In genomic region chr11:102445891-102446361, GRCm38 (mm10) we compare ENCODE assay signal across 7 mouse cellular contexts. TPM values are rescaled to one million over a fixed set of nuclear protein-coding genes. Genes with fewer than 3 reads are reported as not detected.
A peak's percentile ranks its signal among the peaks of the same experiment; 100 is the strongest.
DNase-seq lines count a peak whose midpoint lies in the region; ATAC-seq and TF ChIP-seq lines count a peak whose summit lies in the region.

No protein-coding gene starts in this region.

- DNase-seq in lung, embryonic 14.5 days, result peak; percentile 94
- DNase-seq in lung, adult 2 months, result no peak
- no peak for DNase-seq in embryonic facial prominence, embryonic 10.5 days (ENCODE audit: low spot score)
- peak; percentile 74 for DNase-seq in heart, postnatal 0 days (ENCODE audit: low spot score)
- peak; percentile 73 for DNase-seq in limb, embryonic 14.5 days (ENCODE audit: low spot score)
- peak; percentile 61 for DNase-seq in stomach, postnatal 0 days (ENCODE audit: low spot score)
- DNase-seq in urinary bladder, postnatal 36 days (ENCODE audit: low spot score in 2 of 2), result no peak

- H3K27me3 ChIP-seq in lung, embryonic 14.5 days (ENCODE audit: insufficient read depth, low read length), result peaks cover 5% of the 10 kb centered on the region; the same call in 1 of the 2 replicates
- H3K27me3 ChIP-seq in embryonic facial prominence, embryonic 10.5 days (replicated peaks; ENCODE audit: low read depth, poor library complexity, severe bottlenecking), result peaks cover 47% of the 10 kb centered on the region
- H3K27me3 ChIP-seq in heart, postnatal 0 days (ENCODE audit: control insufficient read depth, insufficient read depth, low read length), result 0 out of 2 replicates have a peak, but pooled peaks cover 7% of the 10 kb centered on the region
- H3K27me3 ChIP-seq in limb, embryonic 14.5 days (ENCODE audit: control insufficient read depth, insufficient read depth, low read length), result peaks cover 9% of the 10 kb centered on the region; the same call in 1 of the 2 replicates
- no peaks in the 10 kb centered on the region for H3K27me3 ChIP-seq in stomach, postnatal 0 days (ENCODE audit: control insufficient read depth, insufficient read depth, low read length)

- peak overlapping the region; percentile 93 for H3K4me3 ChIP-seq in lung, embryonic 14.5 days (ENCODE audit: low read depth, low read length)
- no peak overlapping the region for H3K4me3 ChIP-seq in lung, adult 2 months (replicated peaks; ENCODE audit: extremely low read depth, low read depth, low read length)
- H3K4me3 ChIP-seq in embryonic facial prominence, embryonic 10.5 days, result peak overlapping the region; percentile 89
- peak overlapping the region; percentile 80 for H3K4me3 ChIP-seq in heart, postnatal 0 days (ENCODE audit: low read depth, low read length)
- peak overlapping the region; percentile 85 for H3K4me3 ChIP-seq in limb, embryonic 14.5 days (replicated peaks; ENCODE audit: low read length)
- peak overlapping the region; percentile 82 for H3K4me3 ChIP-seq in stomach, postnatal 0 days (ENCODE audit: low read depth, low read length)

- peak overlapping the region; percentile 96 for H3K9ac ChIP-seq in lung, embryonic 14.5 days
- no peak overlapping the region for H3K9ac ChIP-seq in heart, postnatal 0 days (replicated peaks; ENCODE audit: low read depth, low read length)
- H3K9ac ChIP-seq in limb, embryonic 14.5 days (ENCODE audit: low read depth, low read length, severe bottlenecking), result peak overlapping the region; percentile 97
- H3K9ac ChIP-seq in stomach, postnatal 0 days (ENCODE audit: low read length), result no peak overlapping the region; the same call in 1 of the 2 replicates

- peak overlapping the region; percentile 69 for H3K4me2 ChIP-seq in lung, embryonic 14.5 days
- peak overlapping the region; percentile 91 for H3K4me2 ChIP-seq in heart, postnatal 0 days (ENCODE audit: low read depth, low read length)
- peak overlapping the region; percentile 61 for H3K4me2 ChIP-seq in limb, embryonic 14.5 days (replicated peaks; ENCODE audit: low read depth, low read length, severe bottlenecking)
- peak overlapping the region; percentile 96 for H3K4me2 ChIP-seq in stomach, postnatal 0 days (replicated peaks; ENCODE audit: low read depth)

- TF ChIP-seq POLR2A in lung, adult 2 months (IDR thresholded peaks at IDR 0.05; ENCODE audit: borderline replicate concordance, extremely low read depth, low read depth, low read length), result no peak
- TF ChIP-seq POLR2A in limb, embryonic 14.5 days (IDR thresholded peaks at IDR 0.05; ENCODE audit: borderline replicate concordance, extremely low read depth, insufficient read depth, insufficient read length), result no peak

- no peaks in the 10 kb centered on the region for H3K9me3 ChIP-seq in lung, embryonic 14.5 days (ENCODE audit: low read depth, low read length)
- H3K9me3 ChIP-seq in embryonic facial prominence, embryonic 10.5 days, result no peaks in the 10 kb centered on the region
- no peaks in the 10 kb centered on the region for H3K9me3 ChIP-seq in heart, postnatal 0 days (replicated peaks; ENCODE audit: control insufficient read depth, low read length)
- H3K9me3 ChIP-seq in limb, embryonic 14.5 days (ENCODE audit: control insufficient read depth, low read length), result no peaks in the 10 kb centered on the region
- H3K9me3 ChIP-seq in stomach, postnatal 0 days (ENCODE audit: control insufficient read depth, low read length), result no peaks in the 10 kb centered on the region

- H3K4me1 ChIP-seq in lung, embryonic 14.5 days (ENCODE audit: insufficient read depth), result peaks cover 26% of the 10 kb centered on the region
- peaks cover 11% of the 10 kb centered on the region for H3K4me1 ChIP-seq in lung, adult 2 months (ENCODE audit: control insufficient read depth, insufficient read depth, low read length)
- peaks cover 53% of the 10 kb centered on the region for H3K4me1 ChIP-seq in embryonic facial prominence, embryonic 10.5 days
- H3K4me1 ChIP-seq in heart, postnatal 0 days (ENCODE audit: control insufficient read depth, insufficient read depth), result peaks cover 40% of the 10 kb centered on the region
- H3K4me1 ChIP-seq in limb, embryonic 14.5 days (ENCODE audit: control insufficient read depth, insufficient read depth, low read length), result peaks cover 26% of the 10 kb centered on the region
- H3K4me1 ChIP-seq in stomach, postnatal 0 days (replicated peaks; ENCODE audit: control insufficient read depth, insufficient read depth), result peaks cover 15% of the 10 kb centered on the region

- 5% methylated on average over 7 of the region's 7 CpGs for WGBS in lung, embryonic 14.5 days
- WGBS in lung, adult 2 months, result 10% methylated on average over 7 of the region's 7 CpGs
- WGBS in embryonic facial prominence, embryonic 10.5 days, result 19% methylated on average over 7 of the region's 7 CpGs
- 14% methylated on average over 7 of the region's 7 CpGs for WGBS in heart, postnatal 0 days
- 6% methylated on average over 7 of the region's 7 CpGs for WGBS in limb, embryonic 14.5 days
- 9% methylated on average over 7 of the region's 7 CpGs for whole genome bisulfite sequencing in stomach, postnatal 0 days

- TF ChIP-seq EP300 in heart, postnatal 0 days (IDR thresholded peaks at IDR 0.05; ENCODE audit: low read depth), result 0 out of 2 replicates have a peak, but pooled peaks have one; percentile 53
- no peak for TF ChIP-seq EP300 in stomach, postnatal 0 days (optimal IDR thresholded peaks at IDR 0.05)

- peak overlapping the region; percentile 91 for H3K27ac ChIP-seq in lung, embryonic 14.5 days (ENCODE audit: low read depth)
- peak overlapping the region; percentile 96 for H3K27ac ChIP-seq in embryonic facial prominence, embryonic 10.5 days (replicated peaks)
- H3K27ac ChIP-seq in heart, postnatal 0 days (ENCODE audit: low read depth), result peak overlapping the region; percentile 84
- peak overlapping the region; percentile 61 for H3K27ac ChIP-seq in limb, embryonic 14.5 days (replicated peaks; ENCODE audit: low read depth, low read length)
- peak overlapping the region; percentile 89 for H3K27ac ChIP-seq in stomach, postnatal 0 days (replicated peaks)

- peak; percentile 29; the same call in 1 of the 2 replicates for ATAC-seq in lung, embryonic 14.5 days (ENCODE audit: insufficient read depth)
- peak; percentile 47 for ATAC-seq in heart, postnatal 0 days (ENCODE audit: insufficient read depth, low read depth)
- ATAC-seq in limb, embryonic 14.5 days (ENCODE audit: low FRiP score, low read depth), result no peak
- ATAC-seq in stomach, postnatal 0 days (ENCODE audit: low FRiP score, low TSS enrichment), result peak; percentile 9; the same call in 1 of the 2 replicates

- H3K36me3 ChIP-seq in lung, embryonic 14.5 days (ENCODE audit: insufficient read depth), result peaks cover 27% of the 10 kb centered on the region
- H3K36me3 ChIP-seq in embryonic facial prominence, embryonic 10.5 days (replicated peaks), result peaks cover 32% of the 10 kb centered on the region
- peaks cover 7% of the 10 kb centered on the region; the same call in 1 of the 2 replicates for H3K36me3 ChIP-seq in heart, postnatal 0 days (replicated peaks; ENCODE audit: control insufficient read depth, insufficient read depth, low read length)
- peaks cover 30% of the 10 kb centered on the region for H3K36me3 ChIP-seq in limb, embryonic 14.5 days (ENCODE audit: control insufficient read depth, insufficient read depth, low read length)
- H3K36me3 ChIP-seq in stomach, postnatal 0 days (ENCODE audit: control insufficient read depth, insufficient read depth, low read length), result peaks cover 4% of the 10 kb centered on the region; the same call in 1 of the 2 replicates

- TF ChIP-seq CTCF in lung, embryonic 14.5 days (IDR thresholded peaks at IDR 0.05; ENCODE audit: low read depth), result no peak
- no peak for TF ChIP-seq CTCF in lung, adult 2 months (IDR thresholded peaks at IDR 0.05; ENCODE audit: insufficient read depth, low read length)
- TF ChIP-seq CTCF in heart, postnatal 0 days (IDR thresholded peaks at IDR 0.05; ENCODE audit: low read depth), result no peak
- TF ChIP-seq CTCF in stomach, postnatal 0 days (IDR thresholded peaks at IDR 0.05; ENCODE audit: low read depth), result no peak

RNA-seq across cellular contexts. Expression of gene Fam171a2, which starts 1.6 kb away (rescaled TPM):
- polyA plus RNA-seq in lung, embryonic 14.5 days (2014; fragmentation: Nextera tagmentation; extraction: Ambion mirVana), result 7.4 and 8.3 TPM in 2 replicates
- 19.6 and 22.8 TPM in 2 replicates for polyA plus RNA-seq in lung, adult 2 months (2012; rRNA removed)
- 3.4 and 3.7 TPM in 2 replicates for polyA plus RNA-seq in embryonic facial prominence, embryonic 10.5 days (2016; fragmentation: Nextera tagmentation; extraction: Ambion mirVana)
- 40.8 and 58.6 TPM in 2 replicates for total RNA-seq in heart, postnatal 0 days (2014; rRNA removed; ENCODE audit: low replicate concordance)
- 1.7 and 1.8 TPM in 2 replicates for polyA plus RNA-seq in heart, postnatal 0 days (2015; fragmentation: Nextera tagmentation; extraction: Ambion mirVana)
- 56.8 and 85.1 TPM in 2 replicates for polyA plus RNA-seq in limb, embryonic 14.5 days (2012; rRNA removed)
- 8.9 and 10.0 TPM in 2 replicates for polyA plus RNA-seq in limb, embryonic 14.5 days (2014; fragmentation: Nextera tagmentation; extraction: Ambion mirVana)
- 2.0 and 2.9 TPM in 2 replicates for polyA plus RNA-seq in stomach, postnatal 0 days (2015; fragmentation: Nextera tagmentation; extraction: Ambion mirVana)

RNA-seq across cellular contexts. Expression of gene Grn, which starts 15.8 kb away (rescaled TPM):
- 113 and 116 TPM in 2 replicates for polyA plus RNA-seq in lung, embryonic 14.5 days (2014; fragmentation: Nextera tagmentation; extraction: Ambion mirVana)
- polyA plus RNA-seq in lung, adult 2 months (2012; rRNA removed), result 220 and 257 TPM in 2 replicates
- polyA plus RNA-seq in embryonic facial prominence, embryonic 10.5 days (2016; fragmentation: Nextera tagmentation; extraction: Ambion mirVana), result 79.4 and 87.3 TPM in 2 replicates
- total RNA-seq in heart, postnatal 0 days (2014; rRNA removed; ENCODE audit: low replicate concordance), result 134 and 162 TPM in 2 replicates
- polyA plus RNA-seq in heart, postnatal 0 days (2015; fragmentation: Nextera tagmentation; extraction: Ambion mirVana), result 174 and 176 TPM in 2 replicates
- polyA plus RNA-seq in limb, embryonic 14.5 days (2012; rRNA removed), result 120 and 135 TPM in 2 replicates
- polyA plus RNA-seq in limb, embryonic 14.5 days (2014; fragmentation: Nextera tagmentation; extraction: Ambion mirVana), result 118 and 133 TPM in 2 replicates
- 126 and 142 TPM in 2 replicates for polyA plus RNA-seq in stomach, postnatal 0 days (2015; fragmentation: Nextera tagmentation; extraction: Ambion mirVana)

RNA-seq across cellular contexts. Expression of gene Itga2b, which starts 24.0 kb away (rescaled TPM):
- 10.1 and 10.7 TPM in 2 replicates for polyA plus RNA-seq in lung, embryonic 14.5 days (2014; fragmentation: Nextera tagmentation; extraction: Ambion mirVana)
- polyA plus RNA-seq in lung, adult 2 months (2012; rRNA removed), result 11.4 and 14.9 TPM in 2 replicates
- 3.9 and 6.5 TPM in 2 replicates for polyA plus RNA-seq in embryonic facial prominence, embryonic 10.5 days (2016; fragmentation: Nextera tagmentation; extraction: Ambion mirVana)
- total RNA-seq in heart, postnatal 0 days (2014; rRNA removed; ENCODE audit: low replicate concordance), result 4.3 and 4.8 TPM in 2 replicates
- polyA plus RNA-seq in heart, postnatal 0 days (2015; fragmentation: Nextera tagmentation; extraction: Ambion mirVana), result 5.4 and 5.6 TPM in 2 replicates
- polyA plus RNA-seq in limb, embryonic 14.5 days (2012; rRNA removed), result 7.0 and 7.3 TPM in 2 replicates
- polyA plus RNA-seq in limb, embryonic 14.5 days (2014; fragmentation: Nextera tagmentation; extraction: Ambion mirVana), result 3.5 and 5.0 TPM in 2 replicates
- polyA plus RNA-seq in stomach, postnatal 0 days (2015; fragmentation: Nextera tagmentation; extraction: Ambion mirVana), result 5.4 and 6.5 TPM in 2 replicates

RNA-seq across cellular contexts. Expression of gene Slc25a39, which starts 38.2 kb away (rescaled TPM):
- 223 and 244 TPM in 2 replicates for polyA plus RNA-seq in lung, embryonic 14.5 days (2014; fragmentation: Nextera tagmentation; extraction: Ambion mirVana)
- polyA plus RNA-seq in lung, adult 2 months (2012; rRNA removed), result 258 and 290 TPM in 2 replicates
- 229 and 241 TPM in 2 replicates for polyA plus RNA-seq in embryonic facial prominence, embryonic 10.5 days (2016; fragmentation: Nextera tagmentation; extraction: Ambion mirVana)
- total RNA-seq in heart, postnatal 0 days (2014; rRNA removed; ENCODE audit: low replicate concordance), result 281 and 322 TPM in 2 replicates
- polyA plus RNA-seq in heart, postnatal 0 days (2015; fragmentation: Nextera tagmentation; extraction: Ambion mirVana), result 267 and 269 TPM in 2 replicates
- polyA plus RNA-seq in limb, embryonic 14.5 days (2012; rRNA removed), result 120 and 181 TPM in 2 replicates
- polyA plus RNA-seq in limb, embryonic 14.5 days (2014; fragmentation: Nextera tagmentation; extraction: Ambion mirVana), result 179 and 195 TPM in 2 replicates
- polyA plus RNA-seq in stomach, postnatal 0 days (2015; fragmentation: Nextera tagmentation; extraction: Ambion mirVana), result 189 and 200 TPM in 2 replicates

RNA-seq across cellular contexts. Expression of gene Rundc3a, which starts 52.7 kb away (rescaled TPM):
- 1.1 and 1.3 TPM in 2 replicates for polyA plus RNA-seq in lung, embryonic 14.5 days (2014; fragmentation: Nextera tagmentation; extraction: Ambion mirVana)
- polyA plus RNA-seq in lung, adult 2 months (2012; rRNA removed), result 1.9 and 2.8 TPM in 2 replicates
- 10.0 and 11.9 TPM in 2 replicates for polyA plus RNA-seq in embryonic facial prominence, embryonic 10.5 days (2016; fragmentation: Nextera tagmentation; extraction: Ambion mirVana)
- total RNA-seq in heart, postnatal 0 days (2014; rRNA removed; ENCODE audit: low replicate concordance), result 12.5 TPM in 1 of 2 replicates, not detected in the other
- 0.74 and 0.92 TPM in 2 replicates for polyA plus RNA-seq in heart, postnatal 0 days (2015; fragmentation: Nextera tagmentation; extraction: Ambion mirVana)
- polyA plus RNA-seq in limb, embryonic 14.5 days (2012; rRNA removed), result 2.9 and 3.2 TPM in 2 replicates
- polyA plus RNA-seq in limb, embryonic 14.5 days (2014; fragmentation: Nextera tagmentation; extraction: Ambion mirVana), result 1.0 and 1.1 TPM in 2 replicates
- polyA plus RNA-seq in stomach, postnatal 0 days (2015; fragmentation: Nextera tagmentation; extraction: Ambion mirVana), result 5.1 and 5.9 TPM in 2 replicates

Comparison
In these comparisons a context has a peak if more than half of its experiments do, and no peak if none do; other contexts are left out.
1. DNase-seq: peak in lung, embryonic 14.5 days (single experiment), heart, postnatal 0 days (single experiment), limb, embryonic 14.5 days (single experiment) and stomach, postnatal 0 days (single experiment); none in lung, adult 2 months (single experiment), embryonic facial prominence, embryonic 10.5 days (single experiment) and urinary bladder, postnatal 36 days (0 of 2).
2. H3K9ac ChIP-seq: peak in lung, embryonic 14.5 days (single experiment) and limb, embryonic 14.5 days (single experiment); none in heart, postnatal 0 days (single experiment) and stomach, postnatal 0 days (single experiment).
3. Peak in every context shown above with its lines, with median percentiles within 50 percentile points of each other: H3K27ac ChIP-seq and H3K4me2 ChIP-seq.